In genomic region chr8:121620801-121621516, GRCm38 (mm10) we compare ENCODE assay signal across 11 mouse cellular contexts. TPM values are rescaled to one million over a fixed set of nuclear protein-coding genes. Genes with fewer than 3 reads are reported as not detected.
DNase-seq lines count a peak whose midpoint lies in the region; ATAC-seq and TF ChIP-seq lines count a peak whose summit lies in the region.
"Had no signal": no experiment of that assay in that cellular context is flagged by ENCODE, and none has a peak within 500 bp of the region (broad histone marks: within the 10 kb centered on the region; RNA-seq: fewer than 3 reads in every experiment).

No protein-coding gene starts in this region.

- no peaks in the 10 kb centered on the region for H3K27me3 ChIP-seq in hindbrain, embryonic 15.5 days
- H3K27me3 ChIP-seq in hindbrain, embryonic 16.5 days (replicated peaks; ENCODE audit: control insufficient read depth, insufficient read depth, low read length): no peaks in the 10 kb centered on the region
- no peaks in the 10 kb centered on the region for H3K27me3 ChIP-seq in heart, embryonic 14.5 days (ENCODE audit: control insufficient read depth, insufficient read depth, low read length)
- no peaks in the 10 kb centered on the region for H3K27me3 ChIP-seq in liver, postnatal 0 days (ENCODE audit: insufficient read depth, low read length)
- no peaks in the 10 kb centered on the region for H3K27me3 ChIP-seq in midbrain, embryonic 10.5 days (ENCODE audit: low read depth, poor library complexity, severe bottlenecking)
- H3K27me3 ChIP-seq: limb, embryonic 13.5 days had no signal

- H3K4me1 ChIP-seq in hindbrain, embryonic 15.5 days (replicated peaks): peaks cover 67% of the 10 kb centered on the region
- peaks cover 33% of the 10 kb centered on the region for H3K4me1 ChIP-seq in hindbrain, embryonic 16.5 days (ENCODE audit: control insufficient read depth, insufficient read depth, low read depth, low read length)
- peaks cover 37 to 56% of the 10 kb centered on the region in 2 experiments for H3K4me1 ChIP-seq in heart, embryonic 14.5 days (ENCODE audit: control insufficient read depth in 2 of 2, insufficient read depth in 2 of 2, low read length in 2 of 2)
- H3K4me1 ChIP-seq in liver, postnatal 0 days (ENCODE audit: insufficient read depth): peaks cover 17% of the 10 kb centered on the region
- H3K4me1 ChIP-seq in midbrain, embryonic 10.5 days: peaks cover 8% of the 10 kb centered on the region

- H3K4me2 ChIP-seq in hindbrain, embryonic 15.5 days: no peak overlapping the region
- no peak overlapping the region for H3K4me2 ChIP-seq in hindbrain, embryonic 16.5 days (ENCODE audit: low read length)
- H3K4me2 ChIP-seq in heart, embryonic 14.5 days (ENCODE audit: low read length): no peak overlapping the region
- H3K4me2 ChIP-seq in liver, postnatal 0 days (ENCODE audit: low read depth, low read length): no peak overlapping the region
- H3K4me2 ChIP-seq: limb, embryonic 13.5 days had no signal

- no peak overlapping the region for H3K4me3 ChIP-seq in hindbrain, embryonic 15.5 days
- H3K4me3 ChIP-seq in hindbrain, embryonic 16.5 days (ENCODE audit: low read length): no peak overlapping the region
- no peak overlapping the region for H3K4me3 ChIP-seq in heart, embryonic 14.5 days (ENCODE audit: control insufficient read depth in 1 of 2, insufficient read depth in 1 of 2, low read depth in 1 of 2, low read length in 2 of 2)
- no peak overlapping the region for H3K4me3 ChIP-seq in liver, postnatal 0 days (ENCODE audit: low read depth, low read length)
- no peak overlapping the region for H3K4me3 ChIP-seq in midbrain, embryonic 10.5 days
- H3K4me3 ChIP-seq: limb, embryonic 13.5 days had no signal

- TF ChIP-seq EP300 in liver, postnatal 0 days (IDR thresholded peaks at IDR 0.05; ENCODE audit: low read depth): no peak

- DNase-seq in adipocyte (ENCODE audit: low spot score): peak; percentile 12
- DNase-seq in liver, postnatal 0 days: peak; percentile 62
- no peak for DNase-seq in frontal cortex, postnatal 10 days (ENCODE audit: low spot score in 2 of 2)
- DNase-seq in midbrain, embryonic 10.5 days (ENCODE audit: low spot score): no peak
- DNase-seq in layer of hippocampus, adult 9-11 months: no peak
- DNase-seq: cerebellum, adult 8-10 months had no signal

- H3K27ac ChIP-seq in hindbrain, embryonic 15.5 days (replicated peaks): 0 out of 2 replicates have a peak overlapping the region, but pooled peaks have one; percentile 23
- H3K27ac ChIP-seq in hindbrain, embryonic 16.5 days (ENCODE audit: low read depth, low read length): no peak overlapping the region
- H3K27ac ChIP-seq in heart, embryonic 14.5 days (replicated peaks in 1 of 2; ENCODE audit: control insufficient read depth in 1 of 2, insufficient read depth in 1 of 2, low read depth in 2 of 2, low read length in 2 of 2): peak overlapping the region; percentile 1 to 84; a peak in 2 of 4 replicates
- H3K27ac ChIP-seq in liver, postnatal 0 days (ENCODE audit: low read depth): peak overlapping the region; percentile 56; the same call in 1 of the 2 replicates
- H3K27ac ChIP-seq in midbrain, embryonic 10.5 days (replicated peaks): no peak overlapping the region
- H3K27ac ChIP-seq: limb, embryonic 13.5 days had no signal

- H3K9me3 ChIP-seq in hindbrain, embryonic 15.5 days: no peaks in the 10 kb centered on the region
- H3K9me3 ChIP-seq in hindbrain, embryonic 16.5 days (ENCODE audit: control insufficient read depth, low read length): no peaks in the 10 kb centered on the region
- no peaks in the 10 kb centered on the region for H3K9me3 ChIP-seq in heart, embryonic 14.5 days (ENCODE audit: control insufficient read depth, low read length)
- no peaks in the 10 kb centered on the region for H3K9me3 ChIP-seq in liver, postnatal 0 days (ENCODE audit: low read length)
- H3K9me3 ChIP-seq in midbrain, embryonic 10.5 days (replicated peaks): no peaks in the 10 kb centered on the region
- H3K9me3 ChIP-seq: G1E; limb, embryonic 13.5 days had no signal

- ATAC-seq in hindbrain, embryonic 15.5 days (ENCODE audit: low FRiP score, low read depth): no peak
- no peak for ATAC-seq in hindbrain, embryonic 16.5 days
- ATAC-seq in heart, embryonic 14.5 days (ENCODE audit: insufficient number of reproducible peaks, insufficient read depth, low FRiP score, low read depth): no peak
- no peak for ATAC-seq in liver, postnatal 0 days

- H3K9ac ChIP-seq in hindbrain, embryonic 15.5 days: no peak overlapping the region
- H3K9ac ChIP-seq in hindbrain, embryonic 16.5 days (ENCODE audit: low read depth, low read length): no peak overlapping the region
- H3K9ac ChIP-seq in heart, embryonic 14.5 days (ENCODE audit: low read length): peak overlapping the region; percentile 41; the same call in 1 of the 2 replicates
- no peak overlapping the region for H3K9ac ChIP-seq in liver, postnatal 0 days (replicated peaks)
- H3K9ac ChIP-seq: limb, embryonic 13.5 days had no signal

- TF ChIP-seq CTCF in liver, postnatal 0 days (IDR thresholded peaks at IDR 0.05; ENCODE audit: low read depth): no peak

- H3K36me3 ChIP-seq in hindbrain, embryonic 15.5 days: peaks cover 9% of the 10 kb centered on the region
- no peaks in the 10 kb centered on the region for H3K36me3 ChIP-seq in hindbrain, embryonic 16.5 days (ENCODE audit: control insufficient read depth, insufficient read depth, low read length)
- peaks cover 23% of the 10 kb centered on the region for H3K36me3 ChIP-seq in heart, embryonic 14.5 days (ENCODE audit: control insufficient read depth, insufficient read depth, low read length)
- H3K36me3 ChIP-seq in liver, postnatal 0 days (replicated peaks; ENCODE audit: insufficient read depth, low read length): no peaks in the 10 kb centered on the region; the same call in 1 of the 2 replicates
- peaks cover 53% of the 10 kb centered on the region for H3K36me3 ChIP-seq in midbrain, embryonic 10.5 days
- H3K36me3 ChIP-seq: G1E had no signal

- 86% methylated on average over 12 of the region's 12 CpGs for WGBS in hindbrain, embryonic 15.5 days
- WGBS in hindbrain, embryonic 16.5 days: 82% methylated on average over 12 of the region's 12 CpGs
- WGBS in heart, embryonic 14.5 days: 54% methylated on average over 12 of the region's 12 CpGs
- 78% methylated on average over 12 of the region's 12 CpGs for WGBS in liver, postnatal 0 days (ENCODE audit: insufficient replicate concordance)
- 94% methylated on average over 12 of the region's 12 CpGs for WGBS in midbrain, embryonic 10.5 days

RNA-seq across cellular contexts. Expression of gene Map1lc3b, which starts 30.8 kb away (rescaled TPM):
- polyA plus RNA-seq in hindbrain, embryonic 15.5 days (2015; fragmentation: Nextera tagmentation; extraction: Ambion mirVana): 349 and 352 TPM in 2 replicates
- 355 and 365 TPM in 2 replicates for polyA plus RNA-seq in hindbrain, embryonic 16.5 days (2015; fragmentation: Nextera tagmentation; extraction: Ambion mirVana)
- polyA plus RNA-seq in heart, embryonic 14.5 days (2014; fragmentation: Nextera tagmentation; extraction: Ambion mirVana): 252 and 267 TPM in 2 replicates
- 205 and 222 TPM in 2 replicates for polyA plus RNA-seq in liver, postnatal 0 days (2015; fragmentation: Nextera tagmentation; extraction: Ambion mirVana)
- polyA plus RNA-seq in midbrain, embryonic 10.5 days (2016; fragmentation: Nextera tagmentation; extraction: Ambion mirVana): 208 and 250 TPM in 2 replicates

RNA-seq across cellular contexts. Expression of gene Zcchc14, which starts 31.7 kb away (rescaled TPM):
- 21.6 and 23.9 TPM in 2 replicates for polyA plus RNA-seq in hindbrain, embryonic 15.5 days (2015; fragmentation: Nextera tagmentation; extraction: Ambion mirVana)
- polyA plus RNA-seq in hindbrain, embryonic 16.5 days (2015; fragmentation: Nextera tagmentation; extraction: Ambion mirVana): 19.3 and 20.9 TPM in 2 replicates
- polyA plus RNA-seq in heart, embryonic 14.5 days (2014; fragmentation: Nextera tagmentation; extraction: Ambion mirVana): 12.9 and 13.9 TPM in 2 replicates
- polyA plus RNA-seq in liver, postnatal 0 days (2015; fragmentation: Nextera tagmentation; extraction: Ambion mirVana): 1.9 and 2.3 TPM in 2 replicates
- polyA plus RNA-seq in midbrain, embryonic 10.5 days (2016; fragmentation: Nextera tagmentation; extraction: Ambion mirVana): 14.9 and 18.6 TPM in 2 replicates
- polyA plus RNA-seq: G1E had no signal

RNA-seq across cellular contexts. Expression of gene Fbxo31, which starts 42.4 kb away (rescaled TPM):
- 34.1 and 39.6 TPM in 2 replicates for polyA plus RNA-seq in hindbrain, embryonic 15.5 days (2015; fragmentation: Nextera tagmentation; extraction: Ambion mirVana)
- polyA plus RNA-seq in hindbrain, embryonic 16.5 days (2015; fragmentation: Nextera tagmentation; extraction: Ambion mirVana): 37.0 and 37.5 TPM in 2 replicates
- 9.8 and 11.8 TPM in 2 replicates for polyA plus RNA-seq in heart, embryonic 14.5 days (2014; fragmentation: Nextera tagmentation; extraction: Ambion mirVana)
- 12.3 and 13.9 TPM in 2 replicates for polyA plus RNA-seq in liver, postnatal 0 days (2015; fragmentation: Nextera tagmentation; extraction: Ambion mirVana)
- polyA plus RNA-seq in midbrain, embryonic 10.5 days (2016; fragmentation: Nextera tagmentation; extraction: Ambion mirVana): 14.8 TPM in 2 replicates

Comparison
In these comparisons a context has a peak if more than half of its experiments do, and no peak if none do; other contexts are left out.
1. H3K27ac ChIP-seq: peak in hindbrain, embryonic 15.5 days (single experiment), heart, embryonic 14.5 days (2 of 2) and liver, postnatal 0 days (single experiment); none in hindbrain, embryonic 16.5 days (single experiment) and midbrain, embryonic 10.5 days (single experiment).
2. DNase-seq: peak in adipocyte (single experiment) and liver, postnatal 0 days (single experiment); none in frontal cortex, postnatal 10 days (0 of 2), midbrain, embryonic 10.5 days (single experiment) and layer of hippocampus, adult 9-11 months (single experiment).